Mouse (Mus musculus) olfactory bulb, adult 2 months (tissue): ENCODE measurements around the gene Hnrnpd. TPM values are rescaled to one million over a fixed set of nuclear protein-coding genes. Genes with fewer than 3 reads are reported as not detected.

ENCODE experiments used
- H3K27ac ChIP-seq: fragments of 200-500 bp; 2 replicates; pipeline ENCODE4 v1.5.1; 2012; ENCODE audit warnings: low read depth, low read length; ENCODE audit not compliant: insufficient read depth
- H3K4me1 ChIP-seq: fragments of 200-500 bp; 2 replicates; pipeline ENCODE4 v1.6.1; 2012; ENCODE audit warnings: low read length; ENCODE audit not compliant: control insufficient read depth, insufficient read depth
- H3K4me3 ChIP-seq: fragments of 200-500 bp; 2 replicates; pipeline ENCODE4 v1.5.1; 2012; ENCODE audit warnings: mild to moderate bottlenecking, low read depth, low read length, moderate library complexity; ENCODE audit not compliant: insufficient read depth
- CTCF ChIP-seq: fragments of 200-500 bp; IDR thresholded peaks from 2 replicates; pipeline ENCODE4 v1.5.1; 2012; ENCODE audit warnings: low read depth, mild to moderate bottlenecking, low read length, moderate library complexity; ENCODE audit not compliant: insufficient read depth
- POLR2A ChIP-seq: fragments of 200-500 bp; IDR thresholded peaks from 2 replicates; pipeline ENCODE4 v1.6.1; 2012; ENCODE audit warnings: mild to moderate bottlenecking, low read depth, low read length, moderate library complexity; ENCODE audit not compliant: insufficient read depth
- WGBS: fragments of 180-500 bp; shearing (Covaris S2); methylation state at CpG from one replicate; pipeline ENCODE4 v1.1.7; 2018; 5-methylcytosine and 5-hydroxymethylcytosine counted together
- polyA plus RNA-seq: library from polyadenylated mRNA; stranded (reverse); fragments of >200 nt; gene quantifications from 2 replicates; pipeline ENCODE4 v1.2.4, GENCODE M21; 2012; ENCODE audit warnings: low replicate concordance; ENCODE audit not compliant: missing spikeins, insufficient read depth, insufficient read length

Hnrnpd gene
- polyA plus RNA-seq, 1 experiment: not detected

DNA sequence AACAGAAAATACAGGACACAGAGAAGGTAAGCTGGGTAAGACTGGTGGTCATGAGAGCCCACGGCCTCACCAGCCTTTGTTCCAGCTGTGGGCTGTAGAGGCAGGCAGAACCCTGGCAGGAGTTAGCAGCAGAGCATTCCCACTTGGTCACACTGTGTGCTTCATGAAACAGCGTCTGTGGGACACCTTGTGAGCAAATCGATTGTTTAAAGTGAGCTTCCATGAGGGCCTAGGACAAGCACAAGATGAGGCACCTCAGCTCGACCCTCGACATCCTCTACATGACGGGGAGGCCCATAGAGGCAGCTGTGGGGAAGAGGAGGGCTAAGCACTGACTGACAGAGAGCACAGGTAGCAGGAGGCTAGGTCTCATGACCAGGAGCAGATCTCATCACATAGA lies 46.8 kb downstream of the Hnrnpd start:
- Histone ChIP-seq H3K4me3 (no peak overlapping the region), H3K4me1 (no peaks in the 10 kb centered on the region), H3K27ac (no peak overlapping the region)
- WGBS: 92% methylated on average over 6 of the region's 6 CpGs
- TF ChIP-seq POLR2A (no peak), CTCF (no peak)

DNA sequence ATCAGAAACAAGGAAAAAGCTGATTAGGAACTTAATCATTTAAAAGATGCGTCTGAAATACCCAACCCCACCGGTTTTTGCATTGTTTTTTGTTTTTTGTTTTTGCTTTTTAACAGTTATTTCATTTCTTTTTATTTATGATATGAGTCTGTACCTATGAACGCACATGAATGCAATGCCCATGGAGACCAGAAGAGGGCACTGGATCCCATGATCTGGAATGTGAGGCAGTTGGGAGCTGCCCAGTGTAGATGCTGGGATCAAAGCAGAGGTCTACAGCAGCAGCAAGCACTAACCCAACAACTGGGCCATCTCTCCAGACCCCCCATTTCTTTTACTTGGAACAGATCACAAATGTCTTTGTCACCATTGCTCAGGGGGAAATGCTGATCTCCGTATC lies 50.8 kb downstream of the Hnrnpd start:
- 74% methylated on average over 4 of the region's 4 CpGs for whole genome bisulfite sequencing

DNA sequence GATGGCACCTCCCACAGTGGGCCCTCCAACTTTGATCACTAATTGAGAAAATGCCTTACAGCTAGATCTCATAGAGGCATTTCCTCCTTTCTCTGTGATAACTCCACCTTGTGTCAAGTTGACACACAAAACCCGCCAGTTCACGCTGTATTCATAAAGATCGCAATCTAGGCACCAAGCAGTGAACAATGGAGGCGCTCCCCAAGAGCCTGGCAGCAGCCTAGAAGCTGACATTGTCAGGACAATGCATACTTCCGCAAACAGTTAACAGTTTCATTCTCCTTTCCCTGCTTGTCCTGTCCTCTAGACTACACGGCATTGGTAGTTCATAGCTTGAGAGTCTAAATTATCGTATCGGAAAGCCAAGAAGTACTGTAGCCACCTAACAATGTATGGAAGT lies 56.7 kb downstream of the Hnrnpd start:
- Histone ChIP-seq H3K27ac (no peak overlapping the region), H3K4me3 (no peak overlapping the region), H3K4me1 (no peaks in the 10 kb centered on the region)
- TF ChIP-seq POLR2A: no peak
- WGBS: 79% methylated on average over 8 of the region's 8 CpGs

More for the DNA sequence above, 50.8 kb downstream of the Hnrnpd start:
- no peak for TF ChIP-seq POLR2A
- no peak for TF ChIP-seq CTCF
- Histone ChIP-seq H3K27ac (no peak overlapping the region), H3K4me1 (no peaks in the 10 kb centered on the region), H3K4me3 (no peak overlapping the region)

DNA sequence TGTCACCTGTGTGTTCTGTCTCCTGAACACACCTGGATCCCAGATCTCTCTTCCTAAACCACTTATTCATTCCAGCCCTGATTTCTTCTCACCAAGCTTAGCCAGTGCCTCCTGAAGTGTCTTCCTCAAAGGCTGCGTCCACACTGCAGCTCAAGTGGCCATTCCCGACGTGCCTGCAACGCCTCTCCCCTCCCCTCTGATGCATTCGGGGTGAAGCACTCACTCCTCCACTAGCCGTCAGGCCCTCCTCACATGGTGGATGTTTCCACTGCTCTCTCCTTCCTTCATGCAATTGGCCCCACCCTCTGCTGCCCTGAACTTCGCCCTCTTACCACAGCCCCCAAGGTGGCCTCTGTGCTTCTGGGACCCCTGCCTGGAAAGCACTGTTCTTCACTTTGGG lies 63.2 kb downstream of the Hnrnpd start:
- no peak for TF ChIP-seq POLR2A
- no peak for TF ChIP-seq CTCF
- WGBS: 70% methylated on average over 7 of the region's 7 CpGs
- no peak overlapping the region for H3K4me3 ChIP-seq
- no peaks in the 10 kb centered on the region for H3K4me1 ChIP-seq
- no peak overlapping the region for H3K27ac ChIP-seq

DNA sequence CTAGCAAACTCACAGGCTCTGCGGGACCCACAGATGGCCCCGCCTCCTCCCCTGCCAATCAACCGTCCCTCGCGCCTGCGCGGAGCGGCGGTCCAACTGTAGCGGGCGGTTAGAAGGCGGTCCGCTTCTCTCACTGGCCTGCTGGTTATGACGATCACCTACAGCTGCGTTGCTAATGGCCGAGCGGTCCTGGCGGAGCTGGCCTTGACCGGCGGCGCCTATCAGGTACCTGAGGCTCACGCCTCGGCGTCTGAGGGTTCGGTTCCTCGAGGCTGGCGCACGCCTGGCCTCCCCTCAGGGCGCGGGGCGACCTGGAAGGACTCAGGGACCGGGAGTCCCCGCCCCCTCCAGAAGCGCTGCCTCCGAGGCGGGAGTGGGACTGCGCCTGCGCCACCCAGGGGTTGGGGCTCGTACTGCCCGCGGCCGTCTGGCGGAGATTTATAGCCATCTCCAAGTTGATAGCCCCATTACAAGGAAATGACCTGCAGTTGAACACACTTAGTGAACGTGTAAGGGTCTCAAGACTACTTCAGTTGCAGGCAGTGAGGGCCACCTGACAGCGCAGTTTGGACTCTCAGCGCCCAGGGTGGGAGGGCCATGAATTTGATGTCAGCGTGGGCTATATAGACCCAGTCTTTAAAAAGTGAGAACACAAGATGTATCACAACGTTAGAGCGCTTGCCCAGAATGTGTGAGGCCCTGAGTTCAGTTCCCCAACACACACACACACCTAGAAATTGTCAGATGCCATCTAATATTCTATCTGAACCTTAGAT lies 72.4 kb downstream of the Hnrnpd start, which contains the start of gene Vamp9:
Gene Vamp9, plus strand, starts transcription at position 74 of the 776 bp plus-strand sequence.
- WGBS: 3% methylated on average over 49 of the region's 49 CpGs
- peak; percentile 53; the same call in 1 of the 2 replicates for TF ChIP-seq CTCF
- peak; percentile 64 for TF ChIP-seq POLR2A
- no peak within 1 kb of the TSS for H3K27ac ChIP-seq
- no peaks in the 10 kb centered on the region for H3K4me1 ChIP-seq
- H3K4me3 ChIP-seq: peak within 1 kb of the TSS; percentile 55

Other genes starting within 250 kb of the Hnrnpd start
- not detected in 2 replicates for gene Rasgef1b, start 249.9 kb downstream of the Hnrnpd start, polyA plus RNA-seq
- gene Vamp9, start 72.7 kb downstream of the Hnrnpd start, polyA plus RNA-seq: not detected in 2 replicates
- gene 4930524J08Rik, start 123 bp upstream of the Hnrnpd start, polyA plus RNA-seq: not detected in 2 replicates
- 543 TPM in 1 of 2 replicates, not detected in the other for gene Hnrnpdl, start 60.7 kb upstream of the Hnrnpd start, polyA plus RNA-seq
- gene Enoph1, start 61.0 kb upstream of the Hnrnpd start, polyA plus RNA-seq: not detected in 2 replicates
- not detected in 2 replicates for gene Tmem150c, start 180.9 kb upstream of the Hnrnpd start, polyA plus RNA-seq